Mouse (Mus musculus): ENCODE measurements around the gene Thumpd3. TPM values are rescaled to one million over a fixed set of nuclear protein-coding genes. Genes with fewer than 3 reads are reported as not detected.
A peak's percentile ranks its signal among the peaks of the same experiment; 100 is the strongest.

Thumpd3 gene
- polyA plus RNA-seq, 1 experiment from 2014 or later = 57.1 TPM

DNA sequence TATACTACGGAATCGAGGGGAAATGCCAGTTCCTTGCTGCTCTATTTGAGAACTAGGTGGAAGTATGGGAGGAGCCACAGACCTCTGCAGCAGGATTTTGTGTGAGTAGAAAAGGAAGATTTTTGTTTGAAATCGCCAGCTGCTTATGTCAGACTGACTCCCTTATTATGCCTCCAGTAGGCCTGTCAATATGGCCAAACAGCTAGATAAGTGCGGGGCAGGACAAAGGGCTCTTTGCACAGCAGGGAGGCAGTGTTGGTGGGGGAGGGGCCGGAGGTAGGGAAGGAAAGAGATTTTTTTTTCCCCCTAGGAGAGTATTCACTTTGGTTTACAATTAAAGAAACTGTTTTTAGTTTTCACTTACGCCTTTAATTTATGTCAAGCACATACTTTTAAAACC is 36.2 kb downstream of the Thumpd3 start:
- ATAC-seq (ENCODE audit: low FRiP score) (peak; percentile 58), DNase-seq (ENCODE audit: low spot score, missing footprints) (peak; percentile 94)
- WGBS = 17% methylated on average over 6 of the region's 6 CpGs
- peak overlapping the region; percentile 29; the same call in 1 of the 2 replicates for H3K9ac ChIP-seq (ENCODE audit: low read length)
- H3K27ac ChIP-seq (ENCODE audit: low read depth, low read length) = peak overlapping the region; percentile 70
- H3K4me1 ChIP-seq (ENCODE audit: control insufficient read depth, insufficient read depth, low read length) = peaks cover 30% of the 10 kb centered on the region
- H3K9me3 ChIP-seq (ENCODE audit: control insufficient read depth, low read length) = no peaks in the 10 kb centered on the region
- H3K27me3 ChIP-seq (ENCODE audit: control insufficient read depth, insufficient read depth, low read length) = no peaks in the 10 kb centered on the region
- peak overlapping the region; percentile 33 for H3K4me2 ChIP-seq
- peak overlapping the region; percentile 2; the same call in 1 of the 2 replicates for H3K4me3 ChIP-seq (ENCODE audit: low read depth, low read length)
- no peaks in the 10 kb centered on the region for H3K36me3 ChIP-seq (ENCODE audit: control insufficient read depth, insufficient read depth, low read length)

DNA sequence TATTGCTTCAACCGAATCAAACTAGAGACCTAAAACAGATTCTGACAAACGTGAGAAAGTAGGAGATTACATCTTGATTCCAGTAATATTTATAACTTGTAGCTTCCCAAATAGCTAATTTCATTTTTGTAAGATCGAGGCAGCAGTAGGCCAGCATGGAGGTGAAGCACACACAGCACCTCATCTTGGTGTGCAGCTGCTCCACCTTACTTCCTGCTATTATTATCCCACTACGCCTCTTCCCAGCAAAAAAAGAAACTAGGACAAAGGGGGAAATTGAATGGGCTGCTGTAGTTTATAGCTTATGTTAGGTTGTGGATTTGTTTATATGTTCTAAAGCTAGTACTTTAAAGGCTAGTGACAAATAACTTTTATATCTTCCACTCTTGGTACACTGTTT is 38.6 kb downstream of the Thumpd3 start:
- H3K9ac ChIP-seq (ENCODE audit: low read length) = no peak overlapping the region
- no peak for ATAC-seq (ENCODE audit: low FRiP score)
- H3K9me3 ChIP-seq (ENCODE audit: control insufficient read depth, low read length) = no peaks in the 10 kb centered on the region
- H3K27ac ChIP-seq (ENCODE audit: low read depth, low read length) = no peak overlapping the region
- DNase-seq (ENCODE audit: low spot score, missing footprints) = no peak
- H3K4me1 ChIP-seq (ENCODE audit: control insufficient read depth, insufficient read depth, low read length) = peaks cover 23% of the 10 kb centered on the region
- WGBS = 80% methylated on average over 4 of the region's 4 CpGs
- H3K4me3 ChIP-seq (ENCODE audit: low read depth, low read length) = no peak overlapping the region
- H3K4me2 ChIP-seq = no peak overlapping the region
- no peaks in the 10 kb centered on the region for H3K27me3 ChIP-seq (ENCODE audit: control insufficient read depth, insufficient read depth, low read length)
- H3K36me3 ChIP-seq (ENCODE audit: control insufficient read depth, insufficient read depth, low read length) = no peaks in the 10 kb centered on the region

DNA sequence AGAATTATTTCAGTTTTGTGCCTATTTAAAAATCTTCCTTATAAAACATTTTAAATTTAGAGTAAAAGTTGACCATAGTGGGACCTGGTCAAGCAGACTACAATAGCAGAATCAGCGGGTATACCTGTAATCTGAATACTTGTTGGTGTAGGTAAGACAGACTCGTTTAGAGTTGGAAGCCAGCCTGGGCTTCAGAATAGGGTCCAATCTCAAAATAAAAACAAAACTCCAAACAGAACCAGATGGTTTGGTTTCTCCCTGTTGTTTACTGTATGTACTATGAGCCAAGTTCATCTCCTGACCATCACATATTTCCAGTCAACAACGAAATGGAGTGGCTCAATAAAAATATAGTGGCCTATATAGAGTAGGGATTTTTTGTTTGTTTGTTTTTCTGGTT is 47.2 kb downstream of the Thumpd3 start:
- Histone ChIP-seq H3K36me3 (ENCODE audit: control insufficient read depth, insufficient read depth, low read length) (no peaks in the 10 kb centered on the region), H3K9ac (ENCODE audit: low read length) (no peak overlapping the region), H3K4me2 (no peak overlapping the region), H3K9me3 (ENCODE audit: control insufficient read depth, low read length) (no peaks in the 10 kb centered on the region), H3K4me1 (ENCODE audit: control insufficient read depth, insufficient read depth, low read length) (no peaks in the 10 kb centered on the region), H3K27ac (ENCODE audit: low read depth, low read length) (no peak overlapping the region), H3K4me3 (ENCODE audit: low read depth, low read length) (no peak overlapping the region), H3K27me3 (ENCODE audit: control insufficient read depth, insufficient read depth, low read length) (no peaks in the 10 kb centered on the region)
- 93% methylated on average over 3 of the region's 3 CpGs for WGBS
- DNase-seq (ENCODE audit: low spot score, missing footprints) = no peak
- ATAC-seq (ENCODE audit: low FRiP score) = no peak

- Histone ChIP-seq H3K27me3 (ENCODE audit: control insufficient read depth, insufficient read depth, low read length) (no peaks in the 10 kb centered on the region), H3K36me3 (ENCODE audit: control insufficient read depth, insufficient read depth, low read length) (no peaks in the 10 kb centered on the region), H3K9me3 (ENCODE audit: control insufficient read depth, low read length) (no peaks in the 10 kb centered on the region), H3K9ac (ENCODE audit: low read length) (no peak overlapping the region), H3K4me3 (ENCODE audit: low read depth, low read length) (no peak overlapping the region), H3K4me2 (no peak overlapping the region), H3K27ac (ENCODE audit: low read depth, low read length) (no peak overlapping the region), H3K4me1 (ENCODE audit: control insufficient read depth, insufficient read depth, low read length) (peaks cover 2% of the 10 kb centered on the region; the same call in 1 of the 2 replicates)
- DNase-seq (ENCODE audit: low spot score, missing footprints) (no peak), ATAC-seq (ENCODE audit: low FRiP score) (no peak)
- 89% methylated on average over 1 of the region's 1 CpGs for WGBS
Observed at GRCm38 (mm10) chr6:113095547-113095946, 49.5 kb downstream of the Thumpd3 start.

DNA sequence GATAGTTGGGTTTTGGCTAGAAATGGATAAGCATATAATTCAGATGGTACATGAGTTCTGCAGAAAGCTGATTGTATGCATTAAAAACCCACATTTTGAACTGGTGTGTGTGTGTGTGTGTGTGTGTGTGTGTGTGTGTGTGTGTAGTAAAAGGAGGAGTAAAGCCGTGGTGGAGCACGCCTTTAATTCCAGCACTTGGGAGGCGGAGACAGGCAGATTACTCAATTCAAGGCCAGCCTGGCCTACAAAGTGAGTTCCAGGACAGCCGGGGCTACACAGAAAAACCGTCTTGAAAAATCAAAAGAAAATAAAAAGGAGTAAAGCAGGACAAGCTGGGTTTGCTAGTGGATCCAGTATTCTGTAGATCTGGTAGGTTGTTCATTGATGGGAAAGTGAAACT is 51.6 kb downstream of the Thumpd3 start:
- no peak overlapping the region for H3K9ac ChIP-seq (ENCODE audit: low read length)
- no peaks in the 10 kb centered on the region for H3K27me3 ChIP-seq (ENCODE audit: control insufficient read depth, insufficient read depth, low read length)
- H3K4me1 ChIP-seq (ENCODE audit: control insufficient read depth, insufficient read depth, low read length) = peaks cover 2% of the 10 kb centered on the region; the same call in 1 of the 2 replicates
- no peak overlapping the region for H3K4me3 ChIP-seq (ENCODE audit: low read depth, low read length)
- no peak overlapping the region for H3K4me2 ChIP-seq
- DNase-seq (ENCODE audit: low spot score, missing footprints) = no peak
- no peak overlapping the region for H3K27ac ChIP-seq (ENCODE audit: low read depth, low read length)
- no peaks in the 10 kb centered on the region for H3K9me3 ChIP-seq (ENCODE audit: control insufficient read depth, low read length)
- H3K36me3 ChIP-seq (ENCODE audit: control insufficient read depth, insufficient read depth, low read length) = no peaks in the 10 kb centered on the region
- 92% methylated on average over 5 of the region's 5 CpGs for WGBS
- ATAC-seq (ENCODE audit: low FRiP score) = no peak

- WGBS = 48% methylated on average over 5 of the region's 5 CpGs
Observed at GRCm38 (mm10) chr6:113099640-113100289, 53.7 kb downstream of the Thumpd3 start.

GRCm38 (mm10) chr6:113102541-113102940 is 56.5 kb downstream of the Thumpd3 start:
- Histone ChIP-seq H3K9me3 (ENCODE audit: control insufficient read depth, low read length) (no peaks in the 10 kb centered on the region), H3K4me3 (ENCODE audit: low read depth, low read length) (no peak overlapping the region), H3K4me2 (no peak overlapping the region), H3K4me1 (ENCODE audit: control insufficient read depth, insufficient read depth, low read length) (peaks cover 2% of the 10 kb centered on the region; the same call in 1 of the 2 replicates), H3K9ac (ENCODE audit: low read length) (no peak overlapping the region), H3K27ac (ENCODE audit: low read depth, low read length) (no peak overlapping the region), H3K36me3 (ENCODE audit: control insufficient read depth, insufficient read depth, low read length) (no peaks in the 10 kb centered on the region), H3K27me3 (ENCODE audit: control insufficient read depth, insufficient read depth, low read length) (no peaks in the 10 kb centered on the region)
- 86% methylated on average over 4 of the region's 4 CpGs for WGBS
- ATAC-seq (ENCODE audit: low FRiP score) (no peak), DNase-seq (ENCODE audit: low spot score, missing footprints) (no peak)

More at GRCm38 (mm10) chr6:113099640-113100289, 53.7 kb downstream of the Thumpd3 start:
- no peaks in the 10 kb centered on the region for H3K36me3 ChIP-seq (ENCODE audit: control insufficient read depth, insufficient read depth, low read length)
- DNase-seq (ENCODE audit: low spot score, missing footprints) (no peak), ATAC-seq (ENCODE audit: low FRiP score) (0 out of 2 replicates have a peak, but pooled peaks have one; percentile 55)
- H3K27ac ChIP-seq (ENCODE audit: low read depth, low read length) = peak overlapping the region; percentile 61; the same call in 1 of the 2 replicates
- no peaks in the 10 kb centered on the region for H3K9me3 ChIP-seq (ENCODE audit: control insufficient read depth, low read length)
- no peaks in the 10 kb centered on the region for H3K27me3 ChIP-seq (ENCODE audit: control insufficient read depth, insufficient read depth, low read length)
- peaks cover 2% of the 10 kb centered on the region; the same call in 1 of the 2 replicates for H3K4me1 ChIP-seq (ENCODE audit: control insufficient read depth, insufficient read depth, low read length)
- H3K4me3 ChIP-seq (ENCODE audit: low read depth, low read length) = no peak overlapping the region
- H3K9ac ChIP-seq (ENCODE audit: low read length) = no peak overlapping the region
- H3K4me2 ChIP-seq = no peak overlapping the region

- ATAC-seq (ENCODE audit: low FRiP score) = 0 out of 2 replicates have a peak, but pooled peaks have one; percentile 48
- no peaks in the 10 kb centered on the region for H3K9me3 ChIP-seq (ENCODE audit: control insufficient read depth, low read length)
Observed at GRCm38 (mm10) chr6:113103765-113104164, 57.7 kb downstream of the Thumpd3 start.

DNA sequence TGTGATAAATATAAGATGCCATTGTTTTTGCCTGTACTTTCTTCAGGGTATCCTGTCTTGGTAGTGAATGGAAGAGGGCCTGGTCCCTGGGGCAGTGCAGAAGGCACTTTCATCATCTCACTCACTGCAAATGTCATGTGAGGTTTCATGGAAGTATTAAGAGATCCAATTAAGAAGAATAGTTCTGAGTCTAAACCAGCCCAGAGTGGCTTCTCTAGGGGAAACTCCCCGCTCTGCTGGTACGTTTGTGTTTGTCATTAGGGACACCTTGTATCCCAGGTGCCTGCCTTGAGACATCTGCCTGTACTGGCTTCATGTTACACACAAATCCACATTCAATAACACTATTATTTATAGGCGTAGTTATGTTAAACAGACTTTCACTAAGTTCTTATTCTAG is 63.4 kb downstream of the Thumpd3 start:
- Histone ChIP-seq H3K4me2 (no peak overlapping the region), H3K4me1 (ENCODE audit: control insufficient read depth, insufficient read depth, low read length) (no peaks in the 10 kb centered on the region), H3K9ac (ENCODE audit: low read length) (no peak overlapping the region), H3K27ac (ENCODE audit: low read depth, low read length) (no peak overlapping the region), H3K4me3 (ENCODE audit: low read depth, low read length) (no peak overlapping the region), H3K36me3 (ENCODE audit: control insufficient read depth, insufficient read depth, low read length) (peaks cover 10% of the 10 kb centered on the region), H3K9me3 (ENCODE audit: control insufficient read depth, low read length) (no peaks in the 10 kb centered on the region), H3K27me3 (ENCODE audit: control insufficient read depth, insufficient read depth, low read length) (no peaks in the 10 kb centered on the region)
- ATAC-seq (ENCODE audit: low FRiP score) = no peak
- DNase-seq (ENCODE audit: low spot score, missing footprints) = no peak
- WGBS = 90% methylated on average over 3 of the region's 3 CpGs

More at GRCm38 (mm10) chr6:113103765-113104164, 57.7 kb downstream of the Thumpd3 start:
- Histone ChIP-seq H3K4me2 (no peak overlapping the region), H3K9ac (ENCODE audit: low read length) (no peak overlapping the region), H3K27ac (ENCODE audit: low read depth, low read length) (no peak overlapping the region), H3K36me3 (ENCODE audit: control insufficient read depth, insufficient read depth, low read length) (no peaks in the 10 kb centered on the region), H3K27me3 (ENCODE audit: control insufficient read depth, insufficient read depth, low read length) (no peaks in the 10 kb centered on the region), H3K4me1 (ENCODE audit: control insufficient read depth, insufficient read depth, low read length) (peaks cover 2% of the 10 kb centered on the region; the same call in 1 of the 2 replicates), H3K4me3 (ENCODE audit: low read depth, low read length) (no peak overlapping the region)
- no peak for DNase-seq (ENCODE audit: low spot score, missing footprints)
